Mouse (Mus musculus): Measurements from ENCODE around the gene 9530077C05Rik. TPM values are rescaled to one million over a fixed set of nuclear protein-coding genes. Genes with fewer than 3 reads are reported as not detected.
"Not testable (repeated sequence)": the region's sequence is repeated elsewhere in the genome, so short reads cannot be mapped to it uniquely, and the experiment has no call there.

The 9530077C05Rik gene
- polyA plus RNA-seq, 1 experiment from 2014 or later = 5.8 TPM

DNA sequence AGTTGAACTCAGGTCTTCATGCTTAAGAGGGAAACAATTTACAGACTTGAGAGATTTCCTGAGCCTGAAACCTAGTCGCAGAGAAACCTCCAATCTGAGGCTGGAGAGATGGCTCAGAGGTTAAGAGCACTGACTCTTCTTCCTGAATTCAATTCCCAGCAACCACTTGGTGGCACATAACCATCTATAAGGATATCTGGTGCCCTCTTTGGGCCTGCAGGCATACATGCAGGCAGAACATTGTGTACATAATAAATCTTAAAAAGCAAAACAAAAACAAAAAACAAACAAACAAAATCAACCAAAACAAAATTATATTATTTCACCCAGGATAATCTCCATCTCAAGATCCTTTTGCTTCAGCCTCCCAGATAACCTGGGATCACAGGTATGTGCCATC is 27.5 kb downstream of the 9530077C05Rik start:
- 75% methylated on average over 1 of the region's 1 CpGs for WGBS
- H3K9ac ChIP-seq (ENCODE audit: low read depth, low read length) = no peak overlapping the region
- no peaks in the 10 kb centered on the region for H3K9me3 ChIP-seq (ENCODE audit: control insufficient read depth, low read length)
- H3K4me3 ChIP-seq (ENCODE audit: low read length) = no peak overlapping the region
- no peak overlapping the region for H3K4me2 ChIP-seq (replicated peaks; ENCODE audit: low read depth, low read length)
- no peaks in the 10 kb centered on the region for H3K27me3 ChIP-seq (ENCODE audit: control insufficient read depth, insufficient read depth, low read length)
- no peak for ATAC-seq (ENCODE audit: low FRiP score, low TSS enrichment)
- no peaks in the 10 kb centered on the region for H3K36me3 ChIP-seq (ENCODE audit: control insufficient read depth, insufficient read depth, low read length)
- H3K4me1 ChIP-seq (ENCODE audit: control insufficient read depth, insufficient read depth, low read length) = no peaks in the 10 kb centered on the region
- no peak overlapping the region for H3K27ac ChIP-seq (ENCODE audit: low read depth, low read length)

DNA sequence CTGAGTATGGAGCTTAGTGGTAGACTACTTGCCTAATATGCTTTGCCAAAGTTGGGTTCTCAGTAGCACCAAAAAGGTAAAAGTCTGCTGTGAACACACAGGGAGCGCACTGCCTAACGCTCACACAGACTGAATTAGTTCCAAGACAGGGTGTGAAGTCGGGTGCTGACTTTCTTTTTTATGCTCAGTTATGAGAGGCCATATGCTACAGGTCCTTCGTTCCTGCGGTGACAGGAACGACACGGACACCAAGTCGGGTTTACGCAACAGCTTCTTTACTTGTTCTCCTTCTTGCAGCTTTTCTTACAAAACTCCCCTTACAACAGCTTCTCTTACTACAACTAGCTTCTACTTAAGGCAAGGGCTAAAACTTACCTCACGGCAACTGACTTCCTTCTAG is 31.8 kb downstream of the 9530077C05Rik start:
- H3K4me3 ChIP-seq (ENCODE audit: low read length) = no peak overlapping the region
- no peak overlapping the region for H3K9ac ChIP-seq (ENCODE audit: low read depth, low read length)
- H3K36me3 ChIP-seq (ENCODE audit: control insufficient read depth, insufficient read depth, low read length) = peaks cover 17% of the 10 kb centered on the region
- no peak overlapping the region for H3K4me2 ChIP-seq (replicated peaks; ENCODE audit: low read depth, low read length)
- WGBS = 89% methylated on average over 10 of the region's 10 CpGs
- H3K27me3 ChIP-seq (ENCODE audit: control insufficient read depth, insufficient read depth, low read length) = no peaks in the 10 kb centered on the region
- no peaks in the 10 kb centered on the region for H3K4me1 ChIP-seq (ENCODE audit: control insufficient read depth, insufficient read depth, low read length)
- H3K27ac ChIP-seq (ENCODE audit: low read depth, low read length) = no peak overlapping the region
- no peak for ATAC-seq (ENCODE audit: low FRiP score, low TSS enrichment)
- no peaks in the 10 kb centered on the region for H3K9me3 ChIP-seq (ENCODE audit: control insufficient read depth, low read length)

GRCm38 (mm10) chr9:22445123-22445522 is 33.8 kb downstream of the 9530077C05Rik start:
- Histone ChIP-seq H3K9me3 (ENCODE audit: control insufficient read depth, low read length) (no peaks in the 10 kb centered on the region), H3K9ac (ENCODE audit: low read depth, low read length) (no peak overlapping the region), H3K4me3 (ENCODE audit: low read length) (no peak overlapping the region), H3K4me2 (replicated peaks; ENCODE audit: low read depth, low read length) (no peak overlapping the region), H3K4me1 (ENCODE audit: control insufficient read depth, insufficient read depth, low read length) (no peaks in the 10 kb centered on the region), H3K36me3 (ENCODE audit: control insufficient read depth, insufficient read depth, low read length) (peaks cover 34% of the 10 kb centered on the region), H3K27ac (ENCODE audit: low read depth, low read length) (no peak overlapping the region), H3K27me3 (ENCODE audit: control insufficient read depth, insufficient read depth, low read length) (no peaks in the 10 kb centered on the region)
- WGBS = 74% methylated on average over 1 of the region's 1 CpGs
- no peak for ATAC-seq (ENCODE audit: low FRiP score, low TSS enrichment)

- no peak for ATAC-seq (ENCODE audit: low FRiP score, low TSS enrichment)
- no peak overlapping the region for H3K4me2 ChIP-seq (replicated peaks; ENCODE audit: low read depth, low read length)
- H3K9ac ChIP-seq (ENCODE audit: low read depth, low read length) = no peak overlapping the region
- H3K36me3 ChIP-seq (ENCODE audit: control insufficient read depth, insufficient read depth, low read length) = peaks cover 55% of the 10 kb centered on the region
- H3K4me1 ChIP-seq (ENCODE audit: control insufficient read depth, insufficient read depth, low read length) = no peaks in the 10 kb centered on the region
- no peak overlapping the region for H3K27ac ChIP-seq (ENCODE audit: low read depth, low read length)
- no peak overlapping the region for H3K4me3 ChIP-seq (ENCODE audit: low read length)
- H3K27me3 ChIP-seq (ENCODE audit: control insufficient read depth, insufficient read depth, low read length) = no peaks in the 10 kb centered on the region
- H3K9me3 ChIP-seq (ENCODE audit: control insufficient read depth, low read length) = no peaks in the 10 kb centered on the region
- 96% methylated on average over 5 of the region's 5 CpGs for WGBS
Observed at GRCm38 (mm10) chr9:22447213-22447612, 35.9 kb downstream of the 9530077C05Rik start.

- H3K4me3 ChIP-seq (ENCODE audit: low read length) = no peak overlapping the region
- no peak overlapping the region for H3K27ac ChIP-seq (ENCODE audit: low read depth, low read length)
- no peaks in the 10 kb centered on the region for H3K4me1 ChIP-seq (ENCODE audit: control insufficient read depth, insufficient read depth, low read length)
- peaks cover 67% of the 10 kb centered on the region for H3K36me3 ChIP-seq (ENCODE audit: control insufficient read depth, insufficient read depth, low read length)
- H3K9me3 ChIP-seq (ENCODE audit: control insufficient read depth, low read length) = no peaks in the 10 kb centered on the region
- H3K9ac ChIP-seq (ENCODE audit: low read depth, low read length) = no peak overlapping the region
- no peak for ATAC-seq (ENCODE audit: low FRiP score, low TSS enrichment)
- 90% methylated on average over 13 of the region's 13 CpGs for WGBS
- no peaks in the 10 kb centered on the region for H3K27me3 ChIP-seq (ENCODE audit: control insufficient read depth, insufficient read depth, low read length)
- no peak overlapping the region for H3K4me2 ChIP-seq (replicated peaks; ENCODE audit: low read depth, low read length)
Observed at GRCm38 (mm10) chr9:22448420-22448819, 37.1 kb downstream of the 9530077C05Rik start.

GRCm38 (mm10) chr9:22449209-22449608 is 37.9 kb downstream of the 9530077C05Rik start:
- no peak overlapping the region for H3K4me2 ChIP-seq (replicated peaks; ENCODE audit: low read depth, low read length)
- H3K27me3 ChIP-seq (ENCODE audit: control insufficient read depth, insufficient read depth, low read length) = no peaks in the 10 kb centered on the region
- no peak overlapping the region for H3K27ac ChIP-seq (ENCODE audit: low read depth, low read length)
- ATAC-seq (ENCODE audit: low FRiP score, low TSS enrichment) = no peak
- no peak overlapping the region for H3K9ac ChIP-seq (ENCODE audit: low read depth, low read length)
- H3K36me3 ChIP-seq (ENCODE audit: control insufficient read depth, insufficient read depth, low read length) = peaks cover 73% of the 10 kb centered on the region
- no peak overlapping the region for H3K4me3 ChIP-seq (ENCODE audit: low read length)
- H3K9me3 ChIP-seq (ENCODE audit: control insufficient read depth, low read length) = no peaks in the 10 kb centered on the region
- 96% methylated on average over 6 of the region's 6 CpGs for WGBS
- H3K4me1 ChIP-seq (ENCODE audit: control insufficient read depth, insufficient read depth, low read length) = no peaks in the 10 kb centered on the region

GRCm38 (mm10) chr9:22452697-22453096 is 41.4 kb downstream of the 9530077C05Rik start:
- Histone ChIP-seq H3K4me2 (replicated peaks; ENCODE audit: low read depth, low read length) (no peak overlapping the region), H3K27ac (ENCODE audit: low read depth, low read length) (no peak overlapping the region), H3K9me3 (ENCODE audit: control insufficient read depth, low read length) (no peaks in the 10 kb centered on the region), H3K36me3 (ENCODE audit: control insufficient read depth, insufficient read depth, low read length) (peaks cover 92% of the 10 kb centered on the region), H3K9ac (ENCODE audit: low read depth, low read length) (no peak overlapping the region), H3K27me3 (ENCODE audit: control insufficient read depth, insufficient read depth, low read length) (no peaks in the 10 kb centered on the region), H3K4me1 (ENCODE audit: control insufficient read depth, insufficient read depth, low read length) (no peaks in the 10 kb centered on the region), H3K4me3 (ENCODE audit: low read length) (no peak overlapping the region)
- WGBS = 89% methylated on average over 10 of the region's 10 CpGs
- no peak for ATAC-seq (ENCODE audit: low FRiP score, low TSS enrichment)

GRCm38 (mm10) chr9:22453501-22453924 is 42.2 kb downstream of the 9530077C05Rik start:
- Histone ChIP-seq H3K4me1 (ENCODE audit: control insufficient read depth, insufficient read depth, low read length) (no peaks in the 10 kb centered on the region), H3K27me3 (ENCODE audit: control insufficient read depth, insufficient read depth, low read length) (no peaks in the 10 kb centered on the region), H3K4me3 (ENCODE audit: low read length) (no peak overlapping the region), H3K36me3 (ENCODE audit: control insufficient read depth, insufficient read depth, low read length) (peaks cover 86% of the 10 kb centered on the region), H3K4me2 (replicated peaks; ENCODE audit: low read depth, low read length) (no peak overlapping the region), H3K27ac (ENCODE audit: low read depth, low read length) (no peak overlapping the region), H3K9me3 (ENCODE audit: control insufficient read depth, low read length) (no peaks in the 10 kb centered on the region), H3K9ac (ENCODE audit: low read depth, low read length) (no peak overlapping the region)
- WGBS = 93% methylated on average over 10 of the region's 10 CpGs
- ATAC-seq (ENCODE audit: low FRiP score, low TSS enrichment) = no peak

DNA sequence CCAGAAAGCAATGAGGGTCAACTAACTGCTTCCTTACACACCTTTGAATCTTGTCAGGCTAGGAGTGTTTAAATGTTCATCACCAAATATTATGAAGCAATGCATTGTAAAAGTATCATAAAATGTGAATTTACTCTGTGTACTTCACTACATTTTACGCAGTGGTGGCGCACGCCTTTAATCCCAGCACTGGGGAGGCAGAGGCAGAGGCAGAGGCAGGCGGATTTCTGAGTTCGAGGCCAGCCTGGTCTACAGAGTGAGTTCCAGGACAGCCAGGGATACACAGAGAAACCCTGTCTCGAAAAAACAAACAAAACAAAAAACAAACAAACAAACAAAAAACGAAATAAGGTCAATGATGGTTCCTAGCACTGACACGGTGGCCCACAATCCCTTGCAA is 42.7 kb downstream of the 9530077C05Rik start, which contains the start of gene Gm17545:
TSS of gene Gm17545 (plus strand) at position 301 of the 400 bp plus-strand sequence.
- not testable (repeated sequence) for H3K27ac ChIP-seq (ENCODE audit: low read depth, low read length); H3K27me3 ChIP-seq (ENCODE audit: control insufficient read depth, insufficient read depth, low read length); H3K4me2 ChIP-seq (replicated peaks; ENCODE audit: low read depth, low read length); H3K4me3 ChIP-seq (ENCODE audit: low read length); H3K4me1 ChIP-seq (ENCODE audit: control insufficient read depth, insufficient read depth, low read length); H3K9me3 ChIP-seq (ENCODE audit: control insufficient read depth, low read length); ATAC-seq (ENCODE audit: low FRiP score, low TSS enrichment); H3K9ac ChIP-seq (ENCODE audit: low read depth, low read length)
- peaks cover 81% of the 10 kb centered on the region for H3K36me3 ChIP-seq (ENCODE audit: control insufficient read depth, insufficient read depth, low read length)
- WGBS = 92% methylated on average over 8 of the region's 8 CpGs

All from kidney, embryonic 14.5 days (tissue).